Mouse (Mus musculus) 416B (cell line): ENCODE data around the gene Edar.

Experiments
- DNase-seq: peaks from one replicate; pipeline ENCODE4 v3.0.0; 2011; ENCODE audit warnings: low read depth

The Edar gene

GRCm38 (mm10) chr10:58651270-58652042 is 24.0 kb downstream of the Edar start:
- DNase-seq = no peak

DNA sequence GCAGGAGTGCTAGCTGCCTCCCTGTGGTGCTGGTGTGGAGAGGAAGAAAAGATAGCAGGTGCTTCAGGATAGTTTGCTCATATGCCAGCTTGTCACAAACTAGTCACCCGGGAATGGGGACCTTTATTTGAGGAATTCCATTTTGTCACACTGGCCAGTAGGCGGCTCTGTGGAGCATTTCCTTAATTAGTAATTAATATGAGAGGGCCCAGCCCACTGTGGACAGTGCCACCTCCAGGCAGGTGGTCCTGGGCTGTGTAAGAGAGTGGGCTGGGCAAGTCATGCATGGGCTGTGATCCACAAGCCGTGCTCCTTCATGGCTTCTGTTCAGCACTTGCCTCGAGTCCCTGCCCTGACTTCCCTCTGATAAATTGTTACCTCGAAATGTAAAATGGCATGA is 26.7 kb downstream of the Edar start:
- DNase-seq = no peak

- DNase-seq = no peak
Measured at GRCm38 (mm10) chr10:58644671-58645070, 30.8 kb downstream of the Edar start.

DNA sequence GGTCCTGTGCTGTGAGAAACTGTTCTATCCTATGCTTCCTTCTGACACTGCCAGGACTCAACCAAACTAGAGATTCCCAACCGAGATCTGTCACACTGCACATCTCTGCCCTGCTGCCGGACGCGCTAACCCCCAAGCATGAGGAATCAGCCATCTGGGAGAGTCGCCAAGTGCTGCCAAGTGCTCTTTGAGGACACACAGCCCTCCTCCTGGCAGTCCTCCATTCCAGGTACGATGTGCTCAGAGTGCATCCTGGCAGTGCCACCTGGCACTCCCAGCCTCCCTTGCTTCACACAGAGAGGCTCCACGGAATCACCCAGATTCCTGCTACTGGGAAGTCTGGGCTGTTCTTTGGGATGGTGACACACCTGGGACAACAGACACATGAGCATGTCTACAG is 31.3 kb downstream of the Edar start:
- DNase-seq = no peak

DNA sequence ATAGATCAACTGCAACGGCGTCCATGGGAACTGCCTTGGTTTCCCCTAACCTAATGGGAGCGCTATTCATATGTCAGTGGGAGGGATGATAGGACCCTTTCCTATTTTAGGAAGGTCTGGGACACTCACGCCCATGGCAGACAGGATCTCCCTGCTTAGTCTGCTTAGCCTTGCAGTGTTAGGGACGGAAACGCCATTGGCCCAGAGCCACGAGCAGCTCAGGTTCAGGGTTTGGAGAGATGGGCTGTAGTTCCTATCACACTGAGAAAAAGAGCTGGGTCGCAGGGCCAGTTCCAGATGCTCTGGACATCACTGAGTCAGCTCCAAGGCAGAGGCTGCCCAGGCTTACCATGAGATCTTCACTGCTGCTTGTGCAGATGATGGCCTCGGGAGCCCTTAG is 32.5 kb downstream of the Edar start:
- DNase-seq = no peak

- DNase-seq = no peak
Measured at GRCm38 (mm10) chr10:58641631-58642030, 33.8 kb downstream of the Edar start.

DNA sequence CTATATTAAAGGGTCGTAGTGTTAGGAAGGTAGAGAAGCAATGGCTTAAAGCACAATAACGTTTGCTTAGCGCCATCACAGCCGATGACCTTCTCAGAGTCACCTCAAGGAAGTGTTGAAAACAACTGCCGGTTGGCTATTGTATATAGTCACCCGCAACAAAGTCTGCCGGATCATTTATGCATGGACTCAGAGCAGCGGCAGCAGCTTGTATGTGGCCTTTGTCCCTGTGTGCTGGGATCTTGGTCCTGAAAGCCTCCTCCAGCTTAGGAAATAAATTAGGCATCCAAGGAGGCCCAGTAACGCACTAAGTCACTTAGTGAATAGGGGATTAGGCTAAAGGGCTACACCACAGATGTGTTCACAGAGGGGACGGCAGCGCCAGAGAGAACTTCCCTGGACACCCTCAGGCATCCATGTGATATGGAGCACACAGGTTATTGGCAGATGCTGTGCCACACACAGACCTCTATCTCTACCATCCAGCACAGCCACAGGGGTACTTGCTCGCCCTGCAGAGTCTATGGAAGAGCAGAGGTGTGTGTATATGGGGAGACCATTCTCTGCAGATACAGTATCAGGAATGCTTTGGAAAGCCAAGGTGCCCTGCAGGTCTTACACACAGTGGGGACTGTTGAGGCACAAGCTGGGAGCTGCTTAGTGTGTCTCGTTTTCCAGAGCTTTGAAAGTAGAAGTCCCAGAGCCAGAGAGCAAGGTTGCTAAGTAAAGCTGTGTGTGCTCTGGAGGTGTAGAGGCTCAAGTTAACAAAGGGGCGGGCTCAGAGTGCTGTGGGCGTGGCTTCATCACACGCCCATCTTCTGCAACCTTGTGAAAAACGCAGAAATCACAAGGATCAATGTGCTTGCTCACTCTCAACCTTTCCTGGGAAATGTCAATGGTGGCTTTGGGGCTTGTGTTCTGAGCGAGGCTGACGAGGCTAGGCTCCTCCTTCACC is 34.7 kb downstream of the Edar start:
- no peak for DNase-seq

- DNase-seq = no peak
Measured at GRCm38 (mm10) chr10:58639291-58639690, 36.2 kb downstream of the Edar start.

DNA sequence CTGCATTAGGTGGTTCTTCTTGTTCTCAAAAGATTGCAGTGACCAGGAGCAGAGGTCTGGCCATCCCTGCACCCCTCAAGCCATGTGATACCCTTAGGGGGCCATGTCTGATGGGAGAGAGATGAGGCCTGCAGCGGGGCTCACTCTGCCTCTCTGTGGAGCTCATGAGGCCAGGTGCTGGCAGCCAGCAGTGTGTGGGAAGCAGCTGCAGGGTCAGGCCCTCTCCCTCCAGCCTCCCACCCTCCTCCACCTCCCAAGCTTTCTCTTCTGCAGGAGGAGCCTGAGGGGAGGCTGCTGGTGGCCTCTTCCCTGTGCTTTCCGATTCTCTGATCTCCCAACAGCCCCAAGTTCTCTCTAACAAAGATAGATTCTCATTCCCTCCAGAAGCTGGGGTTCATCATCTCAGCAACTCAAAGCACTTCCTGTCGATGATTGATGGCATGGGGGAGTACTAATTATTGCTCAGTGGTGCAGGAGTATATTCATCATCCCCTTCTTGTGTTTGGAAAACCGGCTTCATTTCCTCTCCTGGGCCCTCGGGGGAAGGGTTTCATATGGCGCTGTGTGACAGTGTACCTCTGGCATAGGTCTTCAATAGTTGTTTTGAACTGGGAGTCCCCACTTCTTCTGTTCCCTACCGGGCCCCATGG is 38.9 kb downstream of the Edar start:
- no peak for DNase-seq

DNA sequence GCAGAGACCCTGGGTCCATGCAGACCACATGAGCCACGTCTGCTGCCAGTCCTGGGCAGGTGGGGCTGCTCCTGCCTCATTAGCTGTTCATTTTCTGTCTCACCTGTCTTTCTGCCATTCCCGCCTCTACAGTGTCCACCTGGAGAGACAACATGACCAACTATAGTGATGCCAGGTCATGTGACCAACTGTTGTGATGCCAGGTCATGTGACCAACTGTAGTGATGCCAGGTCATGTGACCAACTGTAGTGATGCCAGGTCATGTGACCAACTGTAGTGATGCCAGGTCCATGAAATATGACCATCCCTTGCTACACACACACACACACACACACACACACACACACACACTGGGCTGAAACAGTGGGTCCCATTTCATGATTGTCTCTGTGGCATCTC is 41.9 kb downstream of the Edar start:
- no peak for DNase-seq

- peak; percentile 22 for DNase-seq
Measured at GRCm38 (mm10) chr10:58627569-58627968, 47.9 kb downstream of the Edar start.

DNA sequence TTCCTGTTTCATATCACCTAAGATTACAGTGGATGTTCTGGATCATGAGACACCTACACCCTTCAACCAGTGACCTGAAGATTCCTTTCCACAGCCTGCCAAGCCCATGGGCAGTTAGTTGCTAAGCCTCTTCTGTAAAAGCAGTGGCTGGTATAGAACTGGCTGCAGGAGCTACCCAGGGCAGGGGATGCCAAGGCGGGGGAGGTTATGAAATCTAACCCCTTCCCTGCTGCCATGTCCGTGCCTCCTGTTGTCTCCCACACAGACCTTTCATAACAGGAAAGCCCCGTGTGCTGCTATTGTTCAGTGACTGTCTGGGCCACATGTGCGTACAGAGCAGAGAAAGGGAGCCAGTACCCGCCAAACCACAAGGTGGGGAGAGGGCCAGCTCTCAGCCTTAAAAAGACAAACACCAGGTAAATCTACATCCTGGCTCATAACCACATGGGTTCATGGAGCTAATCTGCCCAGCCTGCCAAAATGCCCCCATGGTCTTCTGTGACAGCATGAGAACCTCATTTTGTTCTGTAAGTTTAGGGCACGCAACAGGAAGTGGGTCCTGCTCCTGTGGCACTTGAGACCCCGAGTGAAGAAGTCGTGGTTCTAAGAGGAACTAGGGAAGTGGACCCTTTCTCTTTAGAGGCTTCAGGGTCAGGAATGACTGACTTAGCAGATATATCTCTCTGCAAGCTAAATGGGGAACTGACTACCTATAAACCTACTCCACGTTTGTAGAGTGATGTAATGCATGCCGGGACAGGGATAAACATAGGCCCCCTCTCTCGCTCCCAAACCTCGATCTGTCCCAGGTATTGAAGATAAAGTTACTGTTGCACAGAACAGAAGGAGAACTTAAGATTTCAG is 50.4 kb downstream of the Edar start:
- no peak for DNase-seq

DNA sequence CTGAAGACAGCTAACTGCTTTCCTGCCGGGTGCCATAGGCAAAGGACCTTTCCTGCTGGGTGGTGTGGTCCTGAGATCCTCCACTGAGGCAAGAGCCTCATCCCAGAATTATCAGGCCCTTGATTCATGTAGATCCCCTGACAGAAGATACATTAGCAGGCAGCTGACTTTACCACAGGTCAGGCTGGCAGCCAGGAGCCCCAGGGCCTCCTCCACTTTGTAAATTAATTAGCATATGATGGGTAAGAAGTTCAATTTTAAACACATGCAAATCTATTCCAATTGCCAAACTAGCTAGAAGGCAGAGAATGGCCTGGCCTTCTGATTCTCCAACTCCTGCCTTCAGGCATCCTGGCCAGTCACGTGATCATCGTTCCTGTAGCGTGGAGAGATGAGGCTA is 56.2 kb downstream of the Edar start:
- DNase-seq = no peak

GRCm38 (mm10) chr10:58618501-58619216 is 56.8 kb downstream of the Edar start:
- no peak for DNase-seq

GRCm38 (mm10) chr10:58616565-58616964 is 58.9 kb downstream of the Edar start:
- no peak for DNase-seq

DNA sequence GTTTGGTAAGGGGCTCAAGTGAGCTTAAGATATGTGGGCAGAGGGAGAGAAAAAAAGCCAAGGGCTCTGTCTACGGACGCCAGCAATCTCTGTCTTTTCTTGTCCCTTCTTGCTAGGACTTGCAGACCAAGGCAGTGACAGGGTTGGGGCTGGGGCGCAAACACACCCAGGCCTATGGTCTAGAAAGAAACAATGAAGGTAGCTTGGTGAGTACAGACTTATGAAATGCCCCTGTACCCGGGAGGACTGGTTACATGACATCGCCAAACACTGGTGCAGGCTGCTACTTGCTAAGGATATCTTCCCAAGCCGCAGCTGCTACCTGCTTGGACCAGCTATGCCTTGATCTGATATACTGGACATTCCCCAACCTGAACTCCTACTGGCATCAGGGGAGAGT is 60.9 kb downstream of the Edar start:
- DNase-seq = no peak

DNA sequence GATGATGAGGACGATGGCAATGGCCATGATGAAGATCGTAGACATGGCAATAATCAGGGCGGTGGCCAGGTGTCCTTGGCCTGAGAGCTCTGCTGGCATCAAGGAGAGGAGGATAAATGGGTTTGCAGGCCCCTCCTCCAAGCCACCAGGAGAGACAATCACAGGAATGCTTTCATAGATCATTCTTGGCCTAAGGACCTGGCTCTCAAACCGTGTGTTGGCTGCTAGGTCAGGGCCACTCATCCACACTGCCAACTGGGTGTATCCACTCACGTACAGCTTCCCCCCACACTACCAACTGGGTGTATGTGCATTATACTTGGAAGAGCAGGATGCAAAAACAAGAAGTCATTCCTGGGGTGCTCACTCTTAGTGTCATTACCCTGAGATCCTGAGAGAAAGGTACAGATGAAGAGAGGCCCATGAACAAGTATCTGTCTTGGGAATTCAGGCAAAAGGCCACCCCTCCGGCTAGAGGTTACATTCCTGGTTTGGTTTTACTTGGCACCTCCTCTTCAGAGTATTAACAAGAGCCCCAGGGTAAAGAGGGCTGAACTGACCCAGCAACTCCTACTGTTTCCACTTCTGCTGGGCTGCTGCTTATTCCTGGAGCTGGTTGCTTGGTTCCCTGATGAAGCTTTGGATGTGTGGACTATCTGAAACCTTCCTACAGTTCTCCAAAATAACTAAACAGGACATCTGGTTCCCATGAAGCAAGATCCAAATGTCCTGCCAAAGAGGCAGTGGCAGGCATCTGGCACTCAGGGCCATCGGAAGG is 64.8 kb downstream of the Edar start:
- DNase-seq = no peak

GRCm38 (mm10) chr10:58608858-58609257 is 66.6 kb downstream of the Edar start:
- no peak for DNase-seq

DNA sequence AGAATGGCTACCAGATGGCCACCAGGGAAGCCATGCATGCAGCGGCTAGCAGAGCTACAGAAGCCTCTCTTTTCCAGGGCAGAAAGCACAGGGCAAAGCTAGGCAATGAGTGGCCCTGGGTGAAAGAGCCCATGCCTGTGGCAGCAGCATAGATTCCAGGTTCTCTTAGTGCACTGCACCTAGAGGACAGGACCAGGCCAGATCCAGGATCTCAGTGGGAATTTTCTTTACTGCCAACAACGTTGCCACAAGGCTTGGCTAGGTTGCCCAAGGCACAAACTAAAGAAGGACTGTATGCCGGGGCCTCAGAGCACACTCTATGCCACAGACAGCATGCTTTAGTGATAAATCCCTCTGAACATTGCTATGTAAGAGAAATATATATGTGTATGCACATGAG is 69.1 kb downstream of the Edar start:
- DNase-seq = no peak

- no peak for DNase-seq
Measured at GRCm38 (mm10) chr10:58604779-58605178, 70.7 kb downstream of the Edar start.
